Comparison of ENCODE assay signal across 8 mouse cellular contexts in the genomic region with DNA sequence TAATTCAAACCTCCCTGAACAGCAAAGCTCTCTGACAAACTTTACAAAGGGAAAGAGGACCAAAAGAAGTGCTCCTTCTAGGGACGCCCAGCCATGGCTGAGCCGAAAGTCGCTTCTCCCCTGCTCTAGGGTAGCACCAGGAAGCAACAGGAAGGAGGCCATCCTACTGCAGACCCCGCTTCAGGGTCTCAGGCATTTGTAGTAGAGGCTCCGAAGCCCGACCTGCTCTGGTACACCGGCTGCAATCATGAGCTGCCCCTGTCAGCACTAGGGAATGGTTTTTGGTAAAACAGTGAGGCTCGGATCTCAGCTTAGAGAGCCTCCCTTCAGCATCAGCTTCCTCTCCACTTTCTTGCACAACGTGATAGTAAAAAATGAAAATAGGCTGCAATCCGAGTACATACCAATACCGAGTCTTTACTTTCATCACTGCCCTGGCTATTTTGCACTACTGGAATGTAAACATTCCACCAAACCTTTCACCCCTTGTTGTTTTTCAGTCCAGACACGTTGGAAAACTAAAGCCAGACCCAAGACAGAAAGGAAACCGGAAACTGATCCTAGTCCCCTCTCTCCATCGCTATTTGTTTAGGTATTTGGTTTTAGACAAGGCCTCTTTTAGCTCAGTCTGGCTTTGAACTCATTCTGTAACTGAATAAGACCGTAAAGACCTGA. TPM values are rescaled to one million over a fixed set of nuclear protein-coding genes. Genes with fewer than 3 reads are reported as not detected.
A peak's percentile ranks its signal among the peaks of the same experiment; 100 is the strongest.
DNase-seq lines count a peak whose midpoint lies in the region; ATAC-seq and TF ChIP-seq lines count a peak whose summit lies in the region.

No protein-coding gene starts in this region.

- no peaks in the 10 kb centered on the region for H3K27me3 ChIP-seq in embryonic facial prominence, embryonic 11.5 days (ENCODE audit: control insufficient read depth, insufficient read depth, low read length)
- H3K27me3 ChIP-seq in intestine, embryonic 16.5 days (replicated peaks; ENCODE audit: control insufficient read depth, insufficient read depth, low read length), result no peaks in the 10 kb centered on the region
- H3K27me3 ChIP-seq in stomach, embryonic 14.5 days (ENCODE audit: control insufficient read depth, insufficient read depth, low read length), result no peaks in the 10 kb centered on the region

- ATAC-seq in embryonic facial prominence, embryonic 11.5 days (replicated peaks; ENCODE audit: insufficient number of reproducible peaks, low FRiP score, low TSS enrichment, low read depth), result no peak
- ATAC-seq in intestine, embryonic 16.5 days, result no peak; the same call in 1 of the 2 replicates
- no peak for ATAC-seq in stomach, embryonic 14.5 days (ENCODE audit: insufficient number of reproducible peaks, insufficient read depth, low FRiP score, low read depth)

- peak overlapping the region; percentile 66 for H3K4me3 ChIP-seq in lung, adult 2 months (replicated peaks; ENCODE audit: extremely low read depth, low read depth, low read length)
- H3K4me3 ChIP-seq in embryonic facial prominence, embryonic 11.5 days (ENCODE audit: low read depth, low read length), result no peak overlapping the region
- peak overlapping the region; percentile 31 for H3K4me3 ChIP-seq in intestine, embryonic 16.5 days (ENCODE audit: low read length)
- no peak overlapping the region for H3K4me3 ChIP-seq in stomach, embryonic 14.5 days (ENCODE audit: low read depth, low read length)

- H3K4me1 ChIP-seq in lung, adult 2 months (ENCODE audit: control insufficient read depth, insufficient read depth, low read length), result peaks cover 19% of the 10 kb centered on the region
- H3K4me1 ChIP-seq in embryonic facial prominence, embryonic 11.5 days (ENCODE audit: control insufficient read depth, insufficient read depth, low read length), result peaks cover 12% of the 10 kb centered on the region
- peaks cover 20% of the 10 kb centered on the region for H3K4me1 ChIP-seq in intestine, embryonic 16.5 days (ENCODE audit: control insufficient read depth, insufficient read depth, low read length)
- H3K4me1 ChIP-seq in stomach, embryonic 14.5 days (ENCODE audit: control insufficient read depth, insufficient read depth, low read length), result peaks cover 21% of the 10 kb centered on the region; the same call in 1 of the 2 replicates

- no peaks in the 10 kb centered on the region for H3K9me3 ChIP-seq in embryonic facial prominence, embryonic 11.5 days (replicated peaks; ENCODE audit: control insufficient read depth, low read length)
- H3K9me3 ChIP-seq in intestine, embryonic 16.5 days (ENCODE audit: control insufficient read depth, low read length), result no peaks in the 10 kb centered on the region
- no peaks in the 10 kb centered on the region for H3K9me3 ChIP-seq in stomach, embryonic 14.5 days (ENCODE audit: control insufficient read depth, low read depth, low read length)

- peak; percentile 36; the same call in 1 of the 2 replicates for TF ChIP-seq POLR2A in lung, adult 2 months (IDR thresholded peaks at IDR 0.05; ENCODE audit: borderline replicate concordance, extremely low read depth, low read depth, low read length)

- no peaks in the 10 kb centered on the region for H3K36me3 ChIP-seq in embryonic facial prominence, embryonic 11.5 days (replicated peaks; ENCODE audit: control insufficient read depth, insufficient read depth, low read depth, low read length)
- no peaks in the 10 kb centered on the region; the same call in 1 of the 2 replicates for H3K36me3 ChIP-seq in intestine, embryonic 16.5 days (ENCODE audit: control insufficient read depth, insufficient read depth, low read length)
- no peaks in the 10 kb centered on the region; the same call in 1 of the 2 replicates for H3K36me3 ChIP-seq in stomach, embryonic 14.5 days (ENCODE audit: control insufficient read depth, insufficient read depth, low read length)

- DNase-seq in lung, adult 2 months, result no peak
- DNase-seq in lung, postnatal 4 days, result no peak
- DNase-seq in embryonic facial prominence, embryonic 11.5 days (ENCODE audit: low spot score), result peak; percentile 55
- no peak for DNase-seq in gastrocnemius, postnatal 10 days
- no peak for DNase-seq in frontal cortex, adult 2 months (ENCODE audit: extremely low spot score in 1 of 2, low spot score in 1 of 2)
- DNase-seq in urinary bladder, adult 2 months (ENCODE audit: low spot score), result no peak

- H3K27ac ChIP-seq in embryonic facial prominence, embryonic 11.5 days (replicated peaks; ENCODE audit: low read depth, low read length), result peak overlapping the region; percentile 90
- H3K27ac ChIP-seq in intestine, embryonic 16.5 days (ENCODE audit: low read length), result peak overlapping the region; percentile 76
- H3K27ac ChIP-seq in stomach, embryonic 14.5 days (ENCODE audit: low read length), result peak overlapping the region; percentile 67

- peak overlapping the region; percentile 29; the same call in 1 of the 2 replicates for H3K9ac ChIP-seq in embryonic facial prominence, embryonic 11.5 days (replicated peaks; ENCODE audit: low read length)
- H3K9ac ChIP-seq in intestine, embryonic 16.5 days (ENCODE audit: low read depth, low read length), result peak overlapping the region; percentile 57
- 0 out of 2 replicates have a peak overlapping the region, but pooled peaks have one; percentile 3 for H3K9ac ChIP-seq in stomach, embryonic 14.5 days (replicated peaks; ENCODE audit: low read depth, low read length)

- whole genome bisulfite sequencing in lung, adult 2 months, result 21% methylated on average over 15 of the region's 15 CpGs
- 17% methylated on average over 15 of the region's 15 CpGs for WGBS in embryonic facial prominence, embryonic 11.5 days
- WGBS in intestine, embryonic 16.5 days, result 45% methylated on average over 15 of the region's 15 CpGs
- 25% methylated on average over 15 of the region's 15 CpGs for WGBS in stomach, embryonic 14.5 days

- TF ChIP-seq CTCF in lung, adult 2 months (IDR thresholded peaks at IDR 0.05; ENCODE audit: insufficient read depth, low read length), result no peak

- peak overlapping the region; percentile 22 for H3K4me2 ChIP-seq in embryonic facial prominence, embryonic 11.5 days (ENCODE audit: low read depth, low read length)
- H3K4me2 ChIP-seq in intestine, embryonic 16.5 days (ENCODE audit: low read depth, low read length), result peak overlapping the region; percentile 30
- H3K4me2 ChIP-seq in stomach, embryonic 14.5 days (replicated peaks; ENCODE audit: low read depth, low read length), result peak overlapping the region; percentile 28

RNA-seq across cellular contexts. Expression of a gene that starts 44.8 kb away (rescaled TPM):
- 23.1 and 23.8 TPM in 2 replicates for polyA plus RNA-seq in lung, adult 2 months (2012; rRNA removed)
- 15.9 and 17.5 TPM in 2 replicates for polyA plus RNA-seq in embryonic facial prominence, embryonic 11.5 days (2014; fragmentation: Nextera tagmentation; extraction: Ambion mirVana)
- 9.0 and 10.7 TPM in 2 replicates for polyA plus RNA-seq in intestine, embryonic 16.5 days (2015; fragmentation: Nextera tagmentation; extraction: Ambion mirVana)
- 11.5 and 12.0 TPM in 2 replicates for polyA plus RNA-seq in stomach, embryonic 14.5 days (2014; fragmentation: Nextera tagmentation; extraction: Ambion mirVana)
- total RNA-seq in gastrocnemius, postnatal 10 days (2021), result 10 to 100 TPM; 21.5 to 27.6 TPM
- polyA plus RNA-seq in frontal cortex, adult 2 months (2012; rRNA removed), result 5.1 and 5.3 TPM in 2 replicates
- polyA plus RNA-seq in urinary bladder, adult 2 months (2012; rRNA removed), result 10.2 and 17.4 TPM in 2 replicates

Comparison
In these comparisons a context has a peak if more than half of its experiments do, and no peak if none do; other contexts are left out.
1. H3K4me3 ChIP-seq: peak in lung, adult 2 months (single experiment) and intestine, embryonic 16.5 days (single experiment); none in embryonic facial prominence, embryonic 11.5 days (single experiment) and stomach, embryonic 14.5 days (single experiment).
2. H3K9ac ChIP-seq: peak in every context shown above with its lines; median percentile 57 in intestine, embryonic 16.5 days; 29 in embryonic facial prominence, embryonic 11.5 days; 3 in stomach, embryonic 14.5 days.
3. Peak in every context shown above with its lines, with median percentiles within 50 percentile points of each other: H3K27ac ChIP-seq and H3K4me2 ChIP-seq.